Mouse (Mus musculus) hindbrain, embryonic 11.5 days (tissue): ENCODE measurements around the gene Sucla2. TPM values are rescaled to one million over a fixed set of nuclear protein-coding genes. Genes with fewer than 3 reads are reported as not detected.

Source experiments
- ATAC-seq: fragments of 200-750 bp; cut with Nextera tagmentation; 2 replicates; pipeline ENCODE4 v1.8.0; 2017; ENCODE audit warnings: mild to moderate bottlenecking, moderate TSS enrichment, moderate library complexity; ENCODE audit not compliant: low FRiP score
- DNase-seq: peaks from one replicate; pipeline ENCODE4 v3.0.0-alpha.2; 2015; ENCODE audit warnings: low spot score
- H3K27ac ChIP-seq: fragments of 300-500 bp; sonication (generic); 2 replicates; pipeline ENCODE4 v1.5.1; 2014; ENCODE audit warnings: mild to moderate bottlenecking, low read depth, low read length
- H3K27me3 ChIP-seq: fragments of 300-500 bp; sonication (generic); 2 replicates; pipeline ENCODE4 v1.6.1; 2014; ENCODE audit warnings: mild to moderate bottlenecking, low read length, moderate library complexity, mixed read lengths; ENCODE audit not compliant: control insufficient read depth, insufficient read depth
- H3K36me3 ChIP-seq: fragments of 300-500 bp; sonication (generic); 2 replicates; pipeline ENCODE4 v1.6.1; 2014; ENCODE audit warnings: mild to moderate bottlenecking, low read length, moderate library complexity, mixed read lengths; ENCODE audit not compliant: control insufficient read depth, insufficient read depth
- H3K4me1 ChIP-seq: fragments of 300-500 bp; sonication (generic); replicated peaks from 2 replicates; pipeline ENCODE4 v1.6.1; 2014; ENCODE audit warnings: low read length, mixed read lengths; ENCODE audit not compliant: control insufficient read depth, insufficient read depth
- H3K4me2 ChIP-seq: fragments of 300-500 bp; sonication (generic); replicated peaks from 2 replicates; pipeline ENCODE4 v1.6.1; 2014; ENCODE audit warnings: mild to moderate bottlenecking, low read depth, low read length
- H3K4me3 ChIP-seq: fragments of 300-500 bp; sonication (generic); 2 replicates; pipeline ENCODE4 v1.5.1; 2014; ENCODE audit warnings: low read depth, low read length
- H3K9ac ChIP-seq: fragments of 300-500 bp; sonication (generic); 2 replicates; pipeline ENCODE4 v1.6.1; 2014; ENCODE audit warnings: low read depth, low read length
- H3K9me3 ChIP-seq: fragments of 300-500 bp; sonication (generic); 2 replicates; pipeline ENCODE4 v1.6.1; 2016; ENCODE audit warnings: low read length; ENCODE audit not compliant: control insufficient read depth
- WGBS: fragments of 180-500 bp; shearing (Covaris S2); extraction: QIAGEN DNeasy Blood & Tissue Kit; methylation state at CpG from one replicate; pipeline ENCODE4 v1.1.7; 2014; 5-methylcytosine and 5-hydroxymethylcytosine counted together
- polyA plus RNA-seq: library from polyadenylated mRNA; unstranded; fragments of >200 nt; fragmentation: Nextera tagmentation; extraction: Ambion mirVana; gene quantifications from 2 replicates; pipeline ENCODE4 v1.2.1, GENCODE M21; 2014

The Sucla2 gene
- polyA plus RNA-seq, 1 experiment from 2014 or later = 125 TPM

- no peaks in the 10 kb centered on the region for H3K9me3 ChIP-seq
- no peak overlapping the region for H3K27ac ChIP-seq
- no peaks in the 10 kb centered on the region for H3K36me3 ChIP-seq
- no peaks in the 10 kb centered on the region for H3K4me1 ChIP-seq
- ATAC-seq (no peak), DNase-seq (no peak)
- no peaks in the 10 kb centered on the region for H3K27me3 ChIP-seq
- WGBS = 77% methylated on average over 3 of the region's 3 CpGs
- no peak overlapping the region for H3K9ac ChIP-seq
- H3K4me2 ChIP-seq = no peak overlapping the region
- H3K4me3 ChIP-seq = no peak overlapping the region
Observed at GRCm38 (mm10) chr14:73620880-73621279, 95.8 kb downstream of the Sucla2 start.

- ATAC-seq (no peak), DNase-seq (no peak)
Observed at GRCm38 (mm10) chr14:73622988-73623387, 97.9 kb downstream of the Sucla2 start.

DNA sequence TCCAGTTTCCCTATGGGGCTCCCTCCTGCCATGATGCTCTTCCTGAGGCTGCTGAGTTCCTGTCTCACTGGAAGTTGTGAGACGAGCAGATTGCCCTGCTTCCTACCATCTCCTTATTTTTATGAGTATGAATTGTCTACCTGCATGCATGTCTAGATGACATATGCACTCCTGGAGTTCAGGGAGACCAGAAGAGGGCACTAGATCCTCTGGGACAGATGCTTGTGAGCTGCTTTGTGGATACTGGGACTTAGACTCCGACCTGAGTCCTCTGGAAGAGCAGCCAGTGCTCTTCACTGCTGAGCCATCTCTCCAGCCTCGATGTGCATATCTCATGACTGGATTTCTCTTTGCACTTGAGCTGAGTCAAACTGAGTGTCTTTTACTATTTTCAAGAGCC lies 100.3 kb downstream of the Sucla2 start:
- DNase-seq = no peak
- 69% methylated on average over 3 of the region's 3 CpGs for WGBS

More at GRCm38 (mm10) chr14:73622988-73623387, 97.9 kb downstream of the Sucla2 start:
- Histone ChIP-seq H3K4me1 (no peaks in the 10 kb centered on the region), H3K27ac (no peak overlapping the region), H3K9ac (no peak overlapping the region), H3K4me3 (no peak overlapping the region), H3K9me3 (no peaks in the 10 kb centered on the region), H3K36me3 (no peaks in the 10 kb centered on the region), H3K4me2 (no peak overlapping the region), H3K27me3 (no peaks in the 10 kb centered on the region)
- 89% methylated on average over 1 of the region's 1 CpGs for WGBS

GRCm38 (mm10) chr14:73631511-73631910 lies 106.4 kb downstream of the Sucla2 start:
- Histone ChIP-seq H3K4me1 (no peaks in the 10 kb centered on the region), H3K9ac (no peak overlapping the region), H3K36me3 (no peaks in the 10 kb centered on the region), H3K9me3 (no peaks in the 10 kb centered on the region), H3K27me3 (no peaks in the 10 kb centered on the region), H3K4me2 (no peak overlapping the region), H3K27ac (no peak overlapping the region), H3K4me3 (no peak overlapping the region)
- WGBS = 90% methylated on average over 4 of the region's 4 CpGs
- DNase-seq = no peak
- no peak for ATAC-seq

More for the DNA sequence above, 100.3 kb downstream of the Sucla2 start:
- Histone ChIP-seq H3K9me3 (no peaks in the 10 kb centered on the region), H3K27me3 (no peaks in the 10 kb centered on the region), H3K36me3 (no peaks in the 10 kb centered on the region), H3K4me2 (no peak overlapping the region), H3K27ac (no peak overlapping the region), H3K4me1 (no peaks in the 10 kb centered on the region), H3K9ac (no peak overlapping the region), H3K4me3 (no peak overlapping the region)
- no peak for ATAC-seq

DNA sequence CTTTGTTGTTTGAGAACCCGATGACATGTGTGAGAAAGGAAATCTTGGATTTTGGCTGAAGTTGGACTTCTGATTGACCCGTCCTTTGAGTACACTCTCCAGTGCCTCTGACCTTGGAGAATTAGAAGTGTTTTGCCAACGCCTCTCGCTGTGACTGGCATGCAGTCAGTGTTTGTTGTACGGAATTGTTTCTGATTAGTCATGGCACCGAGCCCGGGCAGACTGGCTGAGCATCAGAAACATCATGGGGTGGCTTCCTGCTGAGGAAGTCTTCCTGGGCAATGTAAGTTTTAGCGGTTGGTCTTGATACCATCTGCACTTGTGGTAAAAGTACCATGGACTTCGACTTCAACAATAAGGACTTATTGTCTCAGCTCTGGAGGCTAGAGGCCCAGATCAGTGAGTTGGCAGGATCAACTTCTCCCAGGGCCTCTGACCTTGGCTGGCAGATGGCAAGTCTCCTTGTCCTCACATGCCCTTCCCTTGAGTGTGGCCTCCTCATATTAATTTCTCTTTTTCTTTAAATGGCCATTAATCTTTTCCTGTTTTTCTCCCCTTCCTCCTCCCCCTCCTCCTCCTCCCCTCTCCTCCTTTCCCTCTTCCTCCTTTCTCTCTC lies 107.6 kb downstream of the Sucla2 start:
- Histone ChIP-seq H3K4me2 (no peak overlapping the region), H3K27me3 (no peaks in the 10 kb centered on the region), H3K27ac (no peak overlapping the region), H3K4me1 (no peaks in the 10 kb centered on the region), H3K36me3 (no peaks in the 10 kb centered on the region), H3K4me3 (no peak overlapping the region), H3K9me3 (no peaks in the 10 kb centered on the region), H3K9ac (no peak overlapping the region)
- no peak for DNase-seq
- ATAC-seq = no peak
- 54% methylated on average over 9 of the region's 9 CpGs for WGBS

DNA sequence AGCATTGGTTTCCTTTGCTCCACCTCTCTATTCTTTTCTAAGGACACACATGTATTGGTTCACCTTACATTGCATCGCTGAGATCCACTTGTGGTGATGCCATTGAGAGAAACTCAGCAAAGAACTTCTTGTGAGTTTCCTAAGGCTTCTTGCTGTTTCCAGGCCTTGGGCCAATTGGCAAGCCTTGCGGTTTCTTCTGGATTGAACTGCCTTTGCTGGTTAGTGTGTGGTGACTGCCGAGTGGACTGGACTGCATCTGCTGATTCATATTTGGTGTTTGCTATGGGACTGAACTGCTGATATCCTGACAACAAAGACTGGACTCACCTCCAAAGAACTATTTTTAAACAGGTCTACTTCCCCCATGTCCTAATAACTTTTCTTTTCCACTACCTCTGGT lies 109.2 kb downstream of the Sucla2 start:
- ATAC-seq = no peak
- H3K27ac ChIP-seq = no peak overlapping the region
- H3K4me3 ChIP-seq = no peak overlapping the region
- H3K4me2 ChIP-seq = no peak overlapping the region
- no peaks in the 10 kb centered on the region for H3K4me1 ChIP-seq
- H3K9ac ChIP-seq = no peak overlapping the region
- DNase-seq = no peak
- H3K9me3 ChIP-seq = no peaks in the 10 kb centered on the region
- no peaks in the 10 kb centered on the region for H3K27me3 ChIP-seq
- 89% methylated on average over 3 of the region's 3 CpGs for WGBS
- no peaks in the 10 kb centered on the region for H3K36me3 ChIP-seq

DNA sequence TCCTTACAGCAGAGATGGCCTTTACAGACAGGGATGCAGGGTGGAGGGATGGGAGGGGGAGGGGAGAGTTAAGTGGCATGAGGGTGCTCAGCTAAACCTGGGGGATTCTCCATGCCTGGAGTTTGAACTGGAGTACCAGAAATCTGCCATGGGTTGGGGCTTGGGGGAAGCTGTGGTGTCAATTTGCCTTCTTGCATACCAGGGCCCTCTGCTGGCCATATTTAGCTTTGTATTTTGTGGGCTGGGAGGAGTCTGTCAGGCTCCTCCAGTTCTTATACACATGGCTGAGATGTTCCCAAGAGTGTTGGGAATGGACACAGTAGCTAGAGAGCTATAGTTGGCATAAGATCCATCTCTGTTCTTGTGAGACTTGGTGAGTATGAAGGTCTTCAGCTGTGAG lies 112.3 kb downstream of the Sucla2 start:
- DNase-seq (no peak), ATAC-seq (no peak)
- H3K4me3 ChIP-seq = no peak overlapping the region
- no peak overlapping the region for H3K9ac ChIP-seq
- no peak overlapping the region for H3K27ac ChIP-seq
- H3K4me2 ChIP-seq = no peak overlapping the region
- no peaks in the 10 kb centered on the region for H3K27me3 ChIP-seq
- H3K36me3 ChIP-seq = no peaks in the 10 kb centered on the region
- no peaks in the 10 kb centered on the region for H3K9me3 ChIP-seq
- H3K4me1 ChIP-seq = no peaks in the 10 kb centered on the region

Other genes with a start within 250 kb of the Sucla2 start
- gene Rb1, start 199.5 kb upstream of the Sucla2 start, polyA plus RNA-seq = 37.8 and 43.0 TPM in 2 replicates
- 379 and 387 TPM in 2 replicates for gene Itm2b, start 140.0 kb upstream of the Sucla2 start, polyA plus RNA-seq
- 93.5 and 96.3 TPM in 2 replicates for gene Med4, start 15.3 kb upstream of the Sucla2 start, polyA plus RNA-seq
- gene Nudt15, start 22.9 kb downstream of the Sucla2 start, polyA plus RNA-seq = 10.2 and 11.3 TPM in 2 replicates
- gene Gm21750, start 135.9 kb downstream of the Sucla2 start, polyA plus RNA-seq = not detected in 2 replicates